Mouse (Mus musculus) liver, embryonic 14.5 days (tissue): ENCODE data around the gene Gm11938. TPM values are rescaled to one million over a fixed set of nuclear protein-coding genes. Genes with fewer than 3 reads are reported as not detected.
"Not testable (repeated sequence)": the region's sequence is repeated elsewhere in the genome, so short reads cannot be mapped to it uniquely, and the experiment has no call there.

Experiments
- ATAC-seq: fragments of 200-750 bp; cut with Nextera tagmentation; 2 replicates; pipeline ENCODE4 v1.8.0; 2017; ENCODE audit warnings: moderate number of reproducible peaks, mild to moderate bottlenecking, moderate library complexity; ENCODE audit not compliant: insufficient read depth
- DNase-seq, 3 experiments: peaks; one replicate each; pipeline ENCODE4 v3.0.0-alpha.2; 2012 to 2013; ENCODE audit warnings: low read depth in 3 of 3, low spot score in 3 of 3
- H3K27ac ChIP-seq: fragments of 300-500 bp; sonication (generic); 2 replicates; pipeline ENCODE4 v1.5.1; 2014; ENCODE audit warnings: moderate library complexity, mild to moderate bottlenecking, control low read depth, inconsistent platforms
- H3K27me3 ChIP-seq: fragments of 300-500 bp; sonication (generic); 2 replicates; pipeline ENCODE4 v1.6.1; 2014; ENCODE audit warnings: mild to moderate bottlenecking, low read length, moderate library complexity; ENCODE audit not compliant: control insufficient read depth, insufficient read depth
- H3K36me3 ChIP-seq: fragments of 300-500 bp; sonication (generic); replicated peaks from 2 replicates; pipeline ENCODE4 v1.6.1; 2014; ENCODE audit warnings: low read depth; ENCODE audit not compliant: control insufficient read depth, insufficient read depth
- H3K4me1 ChIP-seq, 2 experiments: fragments of 200-500 bp in 1 of 2; fragments of 300-500 bp in 1 of 2; sonication (generic) in 1 of 2; replicated peaks; 2 replicates each; pipeline ENCODE4 v1.6.1; 2012 to 2014; ENCODE audit warnings: antibody characterized with exemption in 1 of 2, inconsistent platforms in 1 of 2, low read length in 1 of 2; ENCODE audit not compliant: control insufficient read depth in 2 of 2, insufficient read depth in 2 of 2
- H3K4me2 ChIP-seq: fragments of 300-500 bp; sonication (generic); 2 replicates; pipeline ENCODE4 v1.6.1; 2014; ENCODE audit warnings: low read depth, mild to moderate bottlenecking, control low read depth, moderate library complexity
- H3K4me3 ChIP-seq, 2 experiments: fragments of 200-500 bp in 1 of 2; fragments of 300-500 bp in 1 of 2; sonication (generic) in 1 of 2; 2 replicates each; pipeline ENCODE4 v1.5.1; 2012 to 2014; ENCODE audit warnings: low read depth in 2 of 2, low read length in 2 of 2, mild to moderate bottlenecking in 2 of 2, control low read depth in 1 of 2, inconsistent platforms in 1 of 2, moderate library complexity in 1 of 2; ENCODE audit not compliant: insufficient read depth in 1 of 2
- H3K9ac ChIP-seq: fragments of 300-500 bp; sonication (generic); replicated peaks from 2 replicates; pipeline ENCODE4 v1.6.1; 2014; ENCODE audit warnings: mild to moderate bottlenecking, control low read depth, moderate library complexity
- H3K9me3 ChIP-seq: fragments of 300-500 bp; sonication (generic); 2 replicates; pipeline ENCODE4 v1.6.1; 2016; ENCODE audit warnings: low read length, mixed read lengths; ENCODE audit not compliant: control insufficient read depth
- CTCF ChIP-seq: IDR thresholded peaks from 2 replicates; pipeline ENCODE4 v1.5.1; 2016; ENCODE audit warnings: antibody characterized with exemption, low read depth, control low read depth
- EP300 ChIP-seq: IDR thresholded peaks from 2 replicates; pipeline ENCODE4 v1.6.1; 2016; ENCODE audit warnings: antibody characterized with exemption, low read depth
- WGBS: fragments of 180-500 bp; shearing (Covaris S2); extraction: QIAGEN DNeasy Blood & Tissue Kit; methylation state at CpG from one replicate; pipeline ENCODE4 v1.1.7; 2014; ENCODE audit not compliant: insufficient replicate concordance; 5-methylcytosine and 5-hydroxymethylcytosine counted together
- polyA plus RNA-seq, 2 experiments: library from polyadenylated mRNA; depleted of rRNA in 1 of 2; stranded (reverse) in 1 of 2; unstranded in 1 of 2; fragments of >200 nt; fragmentation: Nextera tagmentation in 1 of 2; extraction: Ambion mirVana in 1 of 2; gene quantifications; 2 replicates each; pipeline versions ENCODE4 v1.2.1 to v1.2.3; 2012 to 2014

Gene Gm11938
- not detected in 2 replicates for polyA plus RNA-seq (2012; rRNA removed)
- not detected in 2 replicates for polyA plus RNA-seq (2014; fragmentation: Nextera tagmentation; extraction: Ambion mirVana)

- 50% methylated on average over 1 of the region's 1 CpGs for WGBS
- not testable (repeated sequence) for H3K27ac ChIP-seq, DNase-seq, H3K4me1 ChIP-seq, H3K4me3 ChIP-seq, H3K9me3 ChIP-seq, H3K27me3 ChIP-seq, H3K36me3 ChIP-seq, H3K4me2 ChIP-seq, ATAC-seq, H3K9ac ChIP-seq
Measured at GRCm38 (mm10) chr11:99603208-99603607, at the start of gene Gm11938. Gm11938 (minus strand) TSS chr11:99603308.

DNA sequence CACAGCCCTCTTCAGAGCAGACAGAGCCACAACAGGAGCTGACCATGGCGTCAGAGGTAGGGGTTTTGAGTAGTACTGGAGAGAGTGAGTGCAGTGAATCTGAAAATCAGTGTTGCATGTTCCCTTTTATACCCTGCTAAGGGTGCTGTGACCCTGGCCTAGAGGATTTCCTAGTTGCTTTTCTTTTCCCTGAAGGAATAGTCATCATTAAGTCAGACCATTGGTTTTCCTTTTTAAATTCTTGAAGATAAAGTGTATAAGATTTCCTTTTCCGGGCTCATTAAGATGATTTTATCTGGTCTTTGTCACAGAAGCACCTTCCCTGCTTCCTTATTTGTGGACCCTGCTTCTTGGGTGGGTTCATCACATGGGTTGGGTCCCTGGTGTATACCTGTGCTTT, 47.0 kb upstream of the Gm11938 start, which contains the start of gene Gm11555:
Gene Gm11555, minus strand, starts transcription at position 101 of the 400 bp plus-strand sequence.
- H3K4me1 ChIP-seq: no peaks in the 10 kb centered on the region
- WGBS: 44% methylated on average over 2 of the region's 2 CpGs

DNA sequence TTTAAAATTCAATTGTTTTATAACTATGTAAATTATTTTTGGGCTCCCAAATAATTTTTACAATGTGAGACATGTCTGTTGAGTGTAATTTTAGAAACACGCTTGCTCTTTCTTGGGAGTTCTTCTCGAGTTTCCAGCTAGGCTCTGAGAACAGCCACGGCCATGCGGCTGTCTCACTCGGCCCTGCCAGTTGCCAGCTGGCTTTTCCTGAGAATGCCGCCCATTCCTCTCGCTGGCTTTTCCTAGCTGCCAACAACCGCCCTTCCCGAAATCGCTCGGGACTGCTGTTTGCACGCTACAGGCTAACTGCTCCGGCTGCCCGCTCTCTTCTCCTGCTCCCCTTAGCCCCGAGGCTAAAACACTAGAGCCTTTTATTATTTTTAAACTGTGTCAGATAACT, 43.3 kb upstream of the Gm11938 start:
- WGBS: 69% methylated on average over 15 of the region's 15 CpGs
- Histone ChIP-seq H3K4me2 (no peak overlapping the region), H3K27ac (no peak overlapping the region), H3K4me3 (no peak overlapping the region), H3K4me1 (no peaks in the 10 kb centered on the region), H3K9me3 (no peaks in the 10 kb centered on the region), H3K36me3 (no peaks in the 10 kb centered on the region), H3K9ac (no peak overlapping the region), H3K27me3 (no peaks in the 10 kb centered on the region)
- no peak for DNase-seq
- no peak for ATAC-seq
- no peak for TF ChIP-seq EP300
- TF ChIP-seq CTCF: no peak

More for the DNA sequence above, 47.0 kb upstream of the Gm11938 start, which contains the start of gene Gm11555:
- DNase-seq: no peak
- Histone ChIP-seq H3K4me3 (no peak within 1 kb of the TSS), H3K27me3 (no peaks in the 10 kb centered on the region), H3K9ac (no peak within 1 kb of the TSS), H3K9me3 (no peaks in the 10 kb centered on the region), H3K36me3 (no peaks in the 10 kb centered on the region), H3K4me2 (no peak within 1 kb of the TSS), H3K27ac (no peak within 1 kb of the TSS)
- ATAC-seq: no peak
- TF ChIP-seq CTCF (no peak), EP300 (no peak)

DNA sequence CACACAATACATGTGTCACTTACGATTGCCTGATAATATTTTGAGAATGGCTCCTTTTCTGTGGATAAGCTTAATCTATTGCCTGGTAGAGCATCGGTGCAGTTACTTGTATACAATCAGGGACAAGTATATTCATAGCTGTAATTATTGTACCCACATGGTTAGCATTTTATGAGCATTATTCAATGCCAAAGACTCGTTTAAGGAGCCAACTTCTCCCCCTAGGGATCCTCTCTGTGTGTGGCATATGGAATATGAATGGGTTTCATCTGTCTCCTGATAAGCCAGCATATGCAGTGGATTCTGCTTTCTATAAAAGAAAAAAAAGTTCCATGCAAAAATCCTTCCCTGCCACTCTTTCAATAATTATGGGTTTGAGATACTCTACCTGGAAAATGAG, 41.2 kb upstream of the Gm11938 start:
- WGBS: 46% methylated on average over 3 of the region's 3 CpGs
- Histone ChIP-seq H3K4me2 (no peak overlapping the region), H3K27me3 (no peaks in the 10 kb centered on the region), H3K27ac (no peak overlapping the region), H3K9me3 (no peaks in the 10 kb centered on the region), H3K4me1 (no peaks in the 10 kb centered on the region), H3K36me3 (no peaks in the 10 kb centered on the region), H3K4me3 (no peak overlapping the region), H3K9ac (no peak overlapping the region)
- no peak for TF ChIP-seq EP300
- TF ChIP-seq CTCF: no peak
- ATAC-seq (no peak), DNase-seq (no peak)

- not testable (repeated sequence) for ATAC-seq, H3K9me3 ChIP-seq, H3K27me3 ChIP-seq, H3K9ac ChIP-seq, H3K36me3 ChIP-seq, DNase-seq, H3K4me3 ChIP-seq, H3K4me2 ChIP-seq, H3K27ac ChIP-seq, H3K4me1 ChIP-seq
- 58% methylated on average over 9 of the region's 9 CpGs for WGBS
Measured at GRCm38 (mm10) chr11:99643635-99644139, 40.6 kb upstream of the Gm11938 start, which contains the start of gene Krtap4-7. Krtap4-7 (minus strand) TSS chr11:99644089.
